Mouse (Mus musculus) gastrocnemius, postnatal 14 days (tissue): ENCODE data around the gene Wipf2. TPM values are rescaled to one million over a fixed set of nuclear protein-coding genes. Genes with fewer than 3 reads are reported as not detected.
"Not testable (repeated sequence)": the region's sequence is repeated elsewhere in the genome, so short reads cannot be mapped to it uniquely, and the experiment has no call there.

Experiments
- DNase-seq: peaks from one replicate; pipeline ENCODE4 v3.0.0; 2021; ENCODE audit warnings: mixed read lengths
- intact Hi-C: fragments of 180-260 bp; cut with DNase I; formaldehyde crosslinking; loops from one replicate; pipeline ENCODE4 v1.15.1; 2025; ENCODE audit warnings: low total_unique reads
- total RNA-seq, 2 experiments: library from RNA; stranded (reverse); gene quantifications; 2 replicates each; pipeline ENCODE4 v1.2.3; 2021

The Wipf2 gene
- total RNA-seq, 2 experiments from 2014 or later = 4.4 to 4.6 TPM

- no peak for DNase-seq
- intact Hi-C loops = loop anchor here (10.0 kb wide), 1 partner anchor 200 kb away; the partner anchor contains the start of gene Csf3
These were observed 41.6 kb downstream of the Wipf2 start for GRCm38 (mm10) chr11:98905033-98905432.

GRCm38 (mm10) chr11:98905583-98905982 lies 42.1 kb downstream of the Wipf2 start:
- no peak for DNase-seq
- intact Hi-C loops = loop anchor here (10.0 kb wide), 1 partner anchor 201 kb away; the partner anchor contains the start of gene Csf3

DNA sequence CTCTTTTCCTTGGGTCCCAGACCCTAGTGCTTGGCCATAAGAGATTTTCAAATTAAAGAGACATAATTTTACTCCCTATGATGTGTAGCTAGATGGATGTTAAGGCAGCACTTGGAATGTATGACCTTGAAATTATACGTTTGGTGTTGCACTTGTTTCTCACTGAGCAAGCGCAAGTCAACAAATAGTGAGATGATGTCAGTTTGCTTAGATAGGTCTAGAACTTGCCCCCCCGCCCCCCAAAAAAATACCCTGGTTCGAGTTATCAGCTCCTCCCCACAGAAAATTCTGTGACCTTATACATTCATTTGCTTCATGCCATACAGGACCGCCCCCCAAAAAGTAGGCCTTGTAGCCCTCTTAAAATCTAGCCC lies 43.6 kb downstream of the Wipf2 start:
- intact Hi-C loops = loop anchor here (10.0 kb wide), 1 partner anchor 202 kb away; the partner anchor contains the start of gene Csf3
- DNase-seq = no peak

- DNase-seq = peak; percentile 98
- intact Hi-C loops = loop anchor here (2.0 to 10.0 kb wide), 2 partner anchors 47 to 203 kb away; partner anchors contain the start of gene Csf3
These were observed 44.2 kb downstream of the Wipf2 start, which contains the start of gene Cdc6 for GRCm38 (mm10) chr11:98907437-98908173. Gene Cdc6, plus strand, starts transcription at chr11:98907801.

- DNase-seq = peak; percentile 68
- intact Hi-C loops = loop anchor here (2.0 to 10.0 kb wide), 3 partner anchors 49 to 215 kb away; partner anchors contain the start of gene Csf3
These were observed 46.2 kb downstream of the Wipf2 start for GRCm38 (mm10) chr11:98909654-98910053.

DNA sequence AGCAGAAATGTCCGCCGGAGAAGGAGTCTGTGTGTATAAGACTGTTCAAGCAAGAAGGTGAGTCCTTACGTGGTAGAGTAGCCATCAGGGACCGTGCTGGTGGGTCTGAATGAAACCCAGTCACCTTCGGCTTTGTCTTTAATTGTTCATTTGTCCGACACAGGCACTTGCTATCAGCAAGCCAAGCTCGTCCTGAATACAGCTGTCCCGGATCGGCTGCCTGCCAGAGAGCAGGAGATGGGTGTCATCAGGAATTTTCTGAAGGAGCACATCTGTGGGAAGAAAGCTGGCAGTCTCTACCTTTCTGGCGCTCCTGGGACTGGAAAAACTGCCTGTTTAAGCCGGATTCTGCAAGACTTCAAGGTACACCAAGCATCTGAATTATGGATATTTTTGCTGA lies 47.0 kb downstream of the Wipf2 start:
- DNase-seq = peak; percentile 43

DNA sequence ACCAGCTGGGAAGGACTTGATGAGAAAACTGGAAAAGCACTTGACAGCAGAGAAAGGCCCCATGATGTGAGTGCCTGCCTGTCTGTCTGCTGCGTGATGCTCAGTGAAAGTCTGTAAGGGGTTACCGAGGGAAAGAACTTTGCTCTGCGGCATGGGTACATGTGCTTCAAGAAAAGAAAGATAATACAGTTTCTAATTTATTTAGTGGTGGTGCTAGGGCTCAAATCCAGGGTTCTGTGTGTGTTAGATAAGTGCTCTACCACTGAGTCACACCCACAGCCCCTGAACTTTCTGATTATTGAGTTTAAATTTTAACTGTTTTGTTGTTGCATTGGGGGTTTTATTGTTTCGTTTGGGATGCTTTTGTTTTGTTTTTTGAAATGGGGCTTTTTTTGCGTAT lies 48.1 kb downstream of the Wipf2 start:
- no peak for DNase-seq

More for the DNA sequence above, 47.0 kb downstream of the Wipf2 start:
- intact Hi-C loops = loop anchor here (10.0 kb wide), 1 partner anchor 214 kb away; no protein-coding TSS in a partner anchor

GRCm38 (mm10) chr11:98914196-98914595 lies 50.8 kb downstream of the Wipf2 start:
- intact Hi-C loops = loop anchor here (10.0 kb wide), 1 partner anchor 211 kb away; no protein-coding TSS in a partner anchor
- no peak for DNase-seq

More for the DNA sequence above, 48.1 kb downstream of the Wipf2 start:
- intact Hi-C loops = loop anchor here (10.0 kb wide), 1 partner anchor 213 kb away; no protein-coding TSS in a partner anchor

GRCm38 (mm10) chr11:98916376-98916775 lies 52.9 kb downstream of the Wipf2 start:
- DNase-seq = not testable (repeated sequence)
- intact Hi-C loops = loop anchor here (10.0 kb wide), 1 partner anchor 208 kb away; no protein-coding TSS in a partner anchor

GRCm38 (mm10) chr11:98917428-98918005 lies 54.1 kb downstream of the Wipf2 start:
- DNase-seq = no peak
- intact Hi-C loops = loop anchor here (10.0 kb wide), 1 partner anchor 207 kb away; no protein-coding TSS in a partner anchor

GRCm38 (mm10) chr11:98918231-98918630 lies 54.8 kb downstream of the Wipf2 start:
- intact Hi-C loops = loop anchor here (10.0 kb wide), 1 partner anchor 207 kb away; no protein-coding TSS in a partner anchor
- no peak for DNase-seq

- intact Hi-C loops = loop anchor here (10.0 kb wide), 1 partner anchor 206 kb away; no protein-coding TSS in a partner anchor
- no peak for DNase-seq
These were observed 55.6 kb downstream of the Wipf2 start for GRCm38 (mm10) chr11:98919009-98919408.

GRCm38 (mm10) chr11:98921813-98922212 lies 58.4 kb downstream of the Wipf2 start:
- peak; percentile 69 for DNase-seq
- intact Hi-C loops = not testable (repeated sequence)

GRCm38 (mm10) chr11:98922307-98922706 lies 58.9 kb downstream of the Wipf2 start:
- intact Hi-C loops = not testable (repeated sequence)
- peak; percentile 64 for DNase-seq

DNA sequence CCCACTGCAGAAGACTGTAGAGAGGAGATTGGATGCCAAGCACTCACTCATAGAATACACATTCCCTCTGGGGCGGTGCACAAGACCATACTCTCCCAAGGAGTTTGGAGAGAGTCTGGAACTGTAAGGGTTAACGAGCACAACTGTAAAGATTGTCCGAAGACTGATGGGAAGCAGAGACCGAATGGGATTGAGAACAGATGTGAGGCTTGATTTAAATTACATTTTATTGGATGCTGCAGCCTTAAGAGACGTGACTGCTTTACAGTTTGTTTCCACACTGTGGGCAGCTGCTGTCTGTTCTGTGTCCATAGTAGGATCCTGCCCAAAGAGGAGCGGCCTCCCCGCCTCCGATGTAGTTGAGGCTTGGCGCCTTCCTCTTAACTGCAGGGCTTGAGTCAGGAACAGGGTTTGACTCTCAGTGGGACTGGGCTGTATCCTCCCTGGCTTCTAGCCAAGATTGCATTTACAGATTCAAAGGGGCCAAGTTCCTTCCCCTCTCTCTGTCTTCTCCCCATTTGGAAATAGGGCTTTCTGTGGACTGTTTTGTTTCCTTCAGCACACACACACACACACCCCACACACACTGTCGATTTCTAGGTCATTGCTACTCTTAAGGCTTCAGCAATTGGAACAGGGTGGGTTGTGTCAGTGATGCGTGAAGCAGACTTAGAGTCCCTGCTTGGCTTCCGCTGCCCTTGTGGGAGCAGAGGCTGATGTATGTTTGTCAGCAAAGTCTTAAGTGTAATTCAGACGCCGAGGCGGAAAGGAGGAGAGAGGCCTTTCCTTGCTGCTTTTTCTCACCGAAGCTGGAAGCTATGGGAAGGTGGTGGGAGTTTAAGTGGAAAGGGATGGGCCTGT lies 59.6 kb downstream of the Wipf2 start:
- intact Hi-C loops = not testable (repeated sequence)
- peak; percentile 62 for DNase-seq

DNA sequence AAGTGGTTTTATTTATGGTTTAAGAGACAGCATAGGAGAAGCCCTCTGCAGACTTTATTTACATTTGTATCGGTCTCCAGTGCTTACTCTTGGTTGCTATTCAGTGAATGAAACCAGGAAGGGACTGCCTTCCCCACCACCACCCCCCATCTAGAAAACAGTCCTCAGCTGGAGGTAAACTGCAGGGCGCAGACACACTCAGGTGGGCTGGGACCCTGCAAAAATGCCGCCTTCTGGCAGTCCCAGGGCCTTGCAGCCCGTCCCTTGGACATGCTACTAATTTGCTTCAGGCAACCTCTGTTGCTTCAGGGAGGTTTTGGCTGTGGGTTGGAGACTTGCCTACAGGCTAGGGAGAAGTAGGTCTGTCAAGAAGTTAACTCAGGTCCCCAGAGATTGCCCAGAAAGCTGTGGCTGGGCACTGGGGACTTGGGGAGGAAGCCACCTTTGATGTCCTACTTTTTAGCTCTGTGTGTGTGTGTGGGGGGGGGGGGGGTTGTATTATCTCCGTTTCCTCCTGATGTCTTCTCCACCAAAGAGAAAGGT lies 61.3 kb downstream of the Wipf2 start:
- intact Hi-C loops = no loop called here
- DNase-seq = no peak

DNA sequence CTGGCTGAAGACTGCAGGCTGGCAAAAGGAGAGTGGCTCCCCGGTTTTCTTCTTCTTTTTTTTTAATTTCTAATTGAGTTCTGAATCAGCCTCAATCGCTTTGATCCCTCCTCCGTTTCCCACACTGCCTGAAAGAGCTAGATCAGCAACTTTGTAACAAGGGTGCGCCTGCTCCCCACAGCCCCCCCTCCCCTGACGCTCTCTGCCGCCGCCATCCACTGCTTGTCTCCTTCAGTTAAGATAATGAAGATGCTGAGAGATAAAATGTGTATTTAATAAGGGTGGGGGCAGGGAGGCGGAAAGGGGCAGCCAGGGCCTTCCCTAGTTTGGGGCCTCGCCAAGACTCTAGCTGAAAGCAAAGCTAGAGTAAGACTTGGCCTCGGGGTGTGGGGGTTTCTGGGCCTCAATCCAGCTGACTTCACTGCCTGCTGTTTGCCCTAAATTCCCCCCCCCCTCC lies 61.9 kb downstream of the Wipf2 start:
- intact Hi-C loops = no loop called here
- peak; percentile 69 for DNase-seq

DNA sequence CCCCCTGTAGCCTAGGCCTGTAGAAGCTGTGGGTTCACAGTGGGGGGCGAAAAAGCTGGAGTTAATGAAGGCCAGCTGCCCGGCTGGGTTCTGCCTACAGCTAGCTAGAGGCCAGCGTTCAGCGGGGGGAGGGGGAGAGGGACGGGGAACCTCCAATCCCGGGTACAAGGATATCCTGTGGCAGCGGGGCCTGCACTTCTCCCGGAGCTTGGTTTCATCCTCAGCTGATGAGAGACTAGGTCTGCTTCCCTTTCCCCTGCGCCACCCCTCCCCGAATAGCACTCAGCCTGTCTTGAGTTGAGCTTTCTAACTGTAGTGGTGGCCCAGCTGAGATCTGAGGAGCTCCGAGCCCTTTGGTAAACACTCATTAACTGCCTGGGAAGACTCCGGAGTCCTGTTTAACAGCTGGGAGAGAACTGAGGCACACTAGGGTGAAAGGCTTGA lies 62.5 kb downstream of the Wipf2 start:
- peak; percentile 63 for DNase-seq
- intact Hi-C loops = loop anchor here (2.0 kb wide), 1 partner anchor 45 kb away; no protein-coding TSS in a partner anchor

DNA sequence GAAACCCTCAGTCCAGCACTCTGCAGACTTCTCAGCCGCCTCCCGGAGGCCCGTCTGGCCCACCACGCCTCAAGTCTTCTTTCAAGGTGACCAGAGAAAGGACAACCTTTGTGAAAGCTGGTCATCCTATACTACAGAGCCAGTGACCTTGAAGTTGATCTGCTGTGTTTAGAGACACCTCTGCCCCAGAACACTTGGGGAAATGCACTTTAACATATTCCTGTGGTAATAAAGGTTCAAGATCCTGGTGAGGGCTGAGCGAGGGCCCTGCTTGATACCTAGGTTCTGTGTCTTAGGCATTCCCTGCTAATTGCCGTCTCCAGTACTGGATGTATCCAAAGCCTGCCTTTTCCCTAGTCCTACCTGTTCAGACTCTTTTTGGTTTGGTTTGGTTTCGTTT lies 63.1 kb downstream of the Wipf2 start:
- intact Hi-C loops = loop anchor here (2.0 kb wide), 1 partner anchor 44 kb away; no protein-coding TSS in a partner anchor
- no peak for DNase-seq
